Mouse (Mus musculus) c-Kit-positive CD71-positive TER-119-negative erythroid progenitor cells, embryonic 14.5 days (primary cell): ENCODE data around the gene Paxbp1.
A peak's percentile ranks its signal among the peaks of the same experiment; 100 is the strongest.
"Not testable (repeated sequence)": the region's sequence is repeated elsewhere in the genome, so short reads cannot be mapped to it uniquely, and the experiment has no call there.

Experiments
- DNase-seq: peaks from one replicate; pipeline ENCODE4 v3.0.0-alpha.2; 2013; ENCODE audit warnings: low read depth

The Paxbp1 gene

DNA sequence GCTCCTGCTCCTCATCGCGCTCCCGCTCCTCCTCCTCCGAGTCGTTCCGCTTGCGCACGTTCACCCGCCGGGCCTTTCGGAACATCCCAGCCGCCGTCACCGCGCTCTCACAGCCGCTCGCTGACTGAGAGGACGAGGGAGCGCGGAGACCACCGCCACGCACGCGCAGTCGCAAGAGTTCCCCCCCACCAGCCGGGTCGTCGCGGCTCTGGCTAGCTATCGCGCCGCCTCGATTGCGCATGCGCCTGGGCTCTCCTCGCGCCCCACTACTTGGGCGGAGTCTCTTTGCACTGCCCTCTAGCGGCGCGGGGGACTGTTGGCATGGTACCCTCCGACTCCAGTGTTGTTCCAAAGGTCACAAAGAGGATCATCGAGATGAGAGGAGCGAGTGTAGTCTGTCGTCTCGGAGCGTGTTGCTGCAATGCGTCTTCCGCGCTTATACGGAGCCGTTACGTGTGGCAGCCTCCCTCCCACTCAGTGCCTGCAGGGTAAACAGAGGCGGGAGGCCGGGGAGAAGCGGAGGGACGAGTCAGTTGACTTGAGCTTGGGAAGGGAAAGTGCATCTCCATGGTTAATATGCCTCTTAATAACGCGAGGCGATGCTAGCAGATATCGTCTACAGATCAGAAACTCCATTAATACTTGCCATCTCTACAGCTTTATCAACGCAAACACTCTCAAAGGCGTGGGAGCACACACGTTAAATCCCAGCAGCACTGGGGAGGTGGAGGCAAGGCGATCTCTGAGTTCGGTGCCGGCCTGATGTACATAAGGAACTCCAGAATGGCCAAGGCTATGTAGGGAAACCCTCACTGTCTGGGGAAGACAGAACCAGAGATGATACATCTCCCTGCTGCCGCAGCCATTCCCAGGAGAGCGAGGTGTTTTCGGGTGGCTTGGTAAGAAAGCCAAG lies at the start of gene Paxbp1:
Gene Paxbp1 (minus strand): TSS at position 274 of the 913 bp plus-strand sequence.
- DNase-seq, result peak; percentile 99

DNA sequence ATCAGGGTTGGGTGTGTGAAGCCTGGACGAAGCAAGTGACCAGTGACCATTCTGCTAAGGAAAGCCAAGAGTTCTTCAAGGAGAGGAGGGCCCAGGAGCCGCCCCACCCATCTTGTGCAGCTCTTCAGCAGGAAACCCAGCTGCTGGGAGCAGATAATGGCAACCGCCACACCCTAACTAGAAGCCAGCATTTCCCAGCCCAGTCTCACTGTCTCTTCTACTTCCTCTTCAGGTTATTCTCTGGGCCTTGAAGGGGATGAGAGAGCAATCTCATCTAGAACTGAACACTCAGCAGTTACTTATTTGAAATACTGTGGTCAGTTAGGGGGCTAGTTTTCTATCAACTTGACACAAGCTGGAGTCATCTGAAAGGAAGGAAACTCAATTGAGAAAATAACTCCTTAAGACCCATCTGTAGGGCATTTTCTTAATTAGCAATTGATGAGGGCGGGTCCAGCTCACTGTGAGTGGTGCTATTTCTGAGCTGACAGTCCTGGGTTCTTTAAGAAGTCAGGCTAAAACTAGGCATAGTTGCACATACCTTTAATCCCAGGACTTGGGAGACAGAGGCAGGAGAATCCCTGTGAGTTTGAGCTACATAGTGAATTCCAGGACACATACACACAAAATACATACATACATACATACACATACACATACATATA lies 42.4 kb upstream of the Paxbp1 start:
- peak; percentile 80 for DNase-seq

- no peak for DNase-seq
Observed at GRCm38 (mm10) chr16:91085239-91085825, 41.0 kb upstream of the Paxbp1 start.

DNA sequence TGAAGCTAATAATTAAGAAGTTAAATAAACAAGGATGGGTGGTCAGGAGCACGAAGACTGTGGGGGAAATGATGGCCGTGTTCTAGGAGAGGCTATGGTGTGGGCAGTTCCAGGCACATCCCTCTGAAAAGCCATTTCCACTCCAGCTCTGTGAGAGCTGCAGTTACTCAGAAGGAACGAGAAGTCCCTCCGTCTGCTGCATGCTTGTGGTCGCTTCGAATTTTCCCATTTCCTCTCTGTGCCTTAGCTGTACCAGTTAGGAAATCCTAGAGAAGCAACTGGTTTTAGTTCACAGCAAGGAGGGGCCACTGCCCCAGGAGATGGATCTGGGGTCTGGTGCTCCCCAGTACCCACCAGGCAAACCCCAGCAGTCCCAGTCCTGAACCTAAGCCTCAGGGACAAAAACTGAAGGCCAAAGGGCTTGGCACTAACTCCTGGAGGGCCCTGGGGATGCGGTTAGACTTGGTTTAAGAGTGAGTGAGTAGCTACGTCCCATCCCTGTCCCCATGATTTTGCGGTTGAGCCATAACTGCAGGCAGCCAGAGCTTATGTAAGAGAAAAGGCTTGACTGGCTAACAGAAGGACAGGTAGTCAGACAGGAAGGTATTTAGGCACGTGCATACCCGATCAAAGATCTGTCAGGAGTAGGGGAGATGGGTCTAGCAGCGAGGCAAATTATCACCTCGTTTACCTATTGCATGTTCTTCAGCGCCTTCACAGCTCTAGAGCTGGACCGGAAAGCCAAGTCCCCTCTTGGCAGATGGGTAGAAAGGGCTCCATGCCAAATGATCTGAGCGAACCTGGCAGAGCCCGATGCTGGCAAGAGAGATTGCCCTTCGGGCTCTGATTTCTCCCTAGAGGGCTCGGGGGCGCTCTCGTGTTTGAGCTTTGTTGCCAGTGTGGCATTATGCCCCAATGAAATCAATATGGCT lies 40.2 kb upstream of the Paxbp1 start:
- no peak for DNase-seq

- no peak for DNase-seq
Observed at GRCm38 (mm10) chr16:91083002-91083646, 38.8 kb upstream of the Paxbp1 start.

GRCm38 (mm10) chr16:91081508-91081907 lies 37.2 kb upstream of the Paxbp1 start:
- peak; percentile 71 for DNase-seq

- peak; percentile 28 for DNase-seq
Observed at GRCm38 (mm10) chr16:91076180-91076579, 31.8 kb upstream of the Paxbp1 start.

- DNase-seq, result not testable (repeated sequence)
Observed at GRCm38 (mm10) chr16:91075423-91075822, 31.1 kb upstream of the Paxbp1 start.

GRCm38 (mm10) chr16:91073163-91073892 lies 29.0 kb upstream of the Paxbp1 start:
- DNase-seq, result peak; percentile 85

GRCm38 (mm10) chr16:91072256-91072655 lies 27.9 kb upstream of the Paxbp1 start:
- no peak for DNase-seq

DNA sequence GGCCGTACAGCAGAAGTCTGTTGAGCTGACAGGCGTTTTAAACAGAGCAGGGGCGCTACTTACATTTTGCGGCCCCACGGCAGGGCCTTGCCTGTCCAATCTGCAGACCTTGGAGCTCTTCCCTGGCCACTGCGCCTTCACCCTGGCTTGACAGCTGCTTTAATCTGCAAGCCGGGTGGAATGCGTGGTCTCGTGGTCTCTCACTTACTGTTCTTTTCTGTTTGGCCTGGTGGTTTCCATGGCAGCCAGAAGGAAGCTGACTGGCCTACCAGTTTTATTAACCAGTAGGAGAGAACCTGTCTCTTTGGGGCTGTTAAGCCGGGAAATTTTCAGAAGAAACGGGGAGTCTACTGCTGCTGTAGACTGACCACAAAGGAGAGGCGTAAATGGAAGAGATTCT lies 24.6 kb upstream of the Paxbp1 start:
- no peak for DNase-seq

GRCm38 (mm10) chr16:91067122-91067521 lies 22.8 kb upstream of the Paxbp1 start:
- DNase-seq, result no peak

DNA sequence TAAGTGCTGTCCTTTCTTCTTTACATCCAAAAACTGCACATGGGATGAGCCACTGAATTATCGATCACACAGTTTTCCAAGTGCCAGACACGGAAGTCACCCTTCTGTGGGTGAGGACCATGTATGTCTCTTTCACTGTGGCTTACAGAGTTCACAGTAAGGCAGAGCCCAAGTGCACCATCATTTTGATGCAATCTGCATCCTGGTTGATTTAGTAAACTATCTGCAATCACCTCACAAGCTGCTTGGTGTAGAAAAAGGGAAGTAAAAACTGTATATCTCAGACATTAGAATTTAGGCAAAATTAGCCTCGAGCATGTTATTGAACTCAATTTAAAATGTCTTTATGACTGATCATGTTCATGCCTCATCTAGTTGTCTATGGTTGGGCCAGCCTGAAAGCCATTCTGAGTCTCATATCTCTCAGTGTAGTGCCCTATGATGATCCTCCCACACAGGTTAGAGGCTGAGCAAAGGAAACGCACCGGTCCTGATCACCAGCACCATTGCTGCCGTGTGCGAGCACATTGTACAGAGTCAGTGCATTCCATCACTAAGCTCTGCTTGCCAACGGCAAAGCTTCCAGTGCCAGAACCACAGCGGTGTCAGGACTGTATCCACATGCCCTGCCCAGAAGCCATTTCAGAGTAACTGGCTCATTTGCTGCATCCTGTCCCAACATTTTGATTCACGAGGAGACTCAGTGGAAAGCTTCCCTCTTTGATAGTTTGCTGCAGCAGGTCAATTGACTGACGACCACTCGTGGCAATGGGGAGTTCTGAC lies 20.4 kb upstream of the Paxbp1 start:
- no peak for DNase-seq

- DNase-seq, result no peak
Observed at GRCm38 (mm10) chr16:91063786-91064185, 19.4 kb upstream of the Paxbp1 start.

DNA sequence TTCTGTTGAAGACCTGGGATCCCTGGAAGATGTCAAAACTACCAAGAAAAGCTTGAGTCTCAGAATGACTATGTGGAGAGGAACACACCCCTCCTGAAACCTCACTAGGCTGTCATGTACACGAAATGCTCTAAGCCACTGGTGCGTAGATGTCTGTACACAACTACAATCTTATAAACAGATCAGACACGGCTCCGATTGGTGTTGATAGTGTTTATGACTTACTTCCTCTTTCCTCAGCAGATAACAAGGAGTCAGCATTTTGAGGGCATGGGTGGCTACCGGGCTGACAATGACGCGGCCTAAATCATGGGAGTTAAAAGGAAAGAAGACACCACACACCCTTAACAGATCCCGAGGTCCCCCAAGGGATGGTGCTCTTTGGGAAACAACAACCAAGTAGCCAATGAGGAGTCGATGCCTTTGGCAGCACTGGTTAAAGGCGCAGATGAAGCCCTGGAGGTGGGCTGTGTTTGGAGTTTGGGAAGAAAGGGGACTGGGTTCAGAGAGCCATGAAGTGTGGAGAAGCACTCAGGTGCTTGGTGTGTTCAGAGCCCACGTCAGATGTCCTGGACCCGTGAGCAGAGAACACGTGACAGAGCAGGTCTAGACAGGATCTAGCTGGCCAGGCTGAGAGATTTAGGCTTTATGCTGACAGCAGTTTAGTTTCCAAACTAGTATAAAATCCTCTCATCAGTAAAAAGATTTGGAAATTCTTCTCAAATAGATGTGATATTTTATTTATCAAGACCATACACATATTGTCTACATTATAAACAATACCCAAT lies 17.4 kb upstream of the Paxbp1 start:
- DNase-seq, result no peak

DNA sequence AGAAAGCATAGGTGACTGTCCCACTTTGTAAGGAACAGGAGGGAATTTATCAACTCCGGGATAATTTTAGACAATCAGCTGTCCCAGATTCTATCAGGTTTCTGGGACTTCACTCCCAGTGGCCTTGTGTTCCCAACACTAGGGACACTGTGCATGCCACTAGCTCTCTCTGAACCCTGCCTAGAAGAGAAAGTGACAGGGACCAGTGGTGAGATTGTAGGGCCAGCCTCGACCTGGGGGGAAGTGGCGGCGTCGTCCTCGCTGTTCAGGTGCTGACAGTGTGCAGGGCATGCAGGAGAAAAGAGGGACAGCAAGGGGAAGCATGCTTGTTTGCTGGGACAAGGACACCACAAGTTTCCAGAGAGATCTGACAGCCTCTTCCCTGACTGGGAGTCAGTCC lies 13.4 kb upstream of the Paxbp1 start:
- DNase-seq, result no peak

DNA sequence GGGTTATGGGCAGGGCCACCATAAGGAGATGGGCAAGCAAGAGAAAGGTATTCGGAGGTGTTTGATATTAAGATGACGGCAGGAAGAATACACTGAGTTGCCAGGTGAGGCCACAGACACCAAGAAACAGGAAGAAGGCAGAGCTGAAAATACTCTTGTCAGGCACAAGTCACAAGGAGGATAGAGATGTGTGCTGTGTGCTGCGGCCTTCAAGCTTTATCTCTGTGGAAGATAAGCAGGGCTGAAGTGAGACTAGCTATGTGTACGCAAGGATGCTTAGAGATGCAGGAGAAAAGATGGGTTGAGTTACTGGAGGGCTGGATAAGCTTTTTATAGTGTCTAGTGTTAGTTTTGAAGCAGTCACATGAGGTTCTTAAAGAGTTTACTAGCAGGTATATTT lies 12.9 kb upstream of the Paxbp1 start:
- peak; percentile 28 for DNase-seq

DNA sequence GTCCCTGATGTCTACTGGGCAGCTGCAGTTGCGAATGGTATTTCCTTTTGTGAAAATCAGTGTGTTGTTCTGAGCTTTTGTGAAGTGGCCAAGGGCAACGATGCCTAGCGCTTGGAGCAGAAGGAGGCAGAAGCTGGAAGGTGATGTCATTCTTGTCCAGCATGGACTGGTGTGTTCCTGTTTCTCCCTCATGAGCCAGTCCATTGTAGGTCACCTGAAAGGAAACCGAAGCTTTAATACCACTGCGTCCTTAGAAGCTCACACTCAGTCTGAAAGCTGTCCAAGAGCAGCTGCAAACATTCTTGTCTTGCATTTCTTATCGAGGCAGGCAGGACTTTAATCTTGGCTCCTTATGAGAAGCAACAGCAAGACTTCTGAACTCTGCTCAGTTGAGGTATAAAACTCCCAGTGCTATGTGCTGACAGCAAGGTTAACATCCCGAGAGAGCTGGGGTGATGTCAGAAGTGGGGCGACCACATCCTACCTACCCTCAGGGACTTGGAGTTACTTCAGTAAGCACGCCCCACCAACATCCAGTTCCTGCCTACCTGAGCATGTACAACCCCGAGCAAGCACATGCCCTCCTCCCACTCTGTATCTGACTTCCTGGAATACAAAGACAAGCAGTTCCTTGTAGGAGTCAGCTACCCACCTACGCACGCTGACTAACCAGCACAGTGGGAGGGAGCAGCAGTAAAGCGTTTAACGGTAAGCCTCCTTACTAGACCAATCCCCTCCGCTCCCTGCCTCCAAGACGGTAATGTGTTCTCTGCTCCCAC lies 11.9 kb upstream of the Paxbp1 start:
- peak; percentile 73 for DNase-seq
